Mouse (Mus musculus) neutrophil, adult 5-6 weeks (primary cell): ENCODE results near the gene Slc39a11. TPM values are rescaled to one million over a fixed set of nuclear protein-coding genes. Genes with fewer than 3 reads are reported as not detected.
A peak's percentile ranks its signal among the peaks of the same experiment; 100 is the strongest.

Source experiments
- ATAC-seq: fragments of 151-379, 151-347 bp; 2 replicates; pipeline ENCODE4 v1.8.0; 2017; ENCODE audit warnings: mild to moderate bottlenecking, moderate TSS enrichment; ENCODE audit not compliant: insufficient number of reproducible peaks, poor library complexity, low FRiP score, severe bottlenecking; ENCODE audit errors: extremely low read depth
- total RNA-seq: library from RNA; stranded (forward); fragments of 200-1000 nt; gene quantifications from 2 replicates; pipeline ENCODE4 v1.2.3, GENCODE M21; 2017

The Slc39a11 gene
- total RNA-seq, 1 experiment from 2014 or later = 3.3 TPM

GRCm38 (mm10) chr11:113565006-113565995 is 84.6 kb downstream of the Slc39a11 start:
- ATAC-seq = peak; percentile 91

- no peak for ATAC-seq
These were observed 87.6 kb downstream of the Slc39a11 start for GRCm38 (mm10) chr11:113562326-113562725.

- ATAC-seq = no peak
These were observed 89.7 kb downstream of the Slc39a11 start for GRCm38 (mm10) chr11:113560150-113560549.

DNA sequence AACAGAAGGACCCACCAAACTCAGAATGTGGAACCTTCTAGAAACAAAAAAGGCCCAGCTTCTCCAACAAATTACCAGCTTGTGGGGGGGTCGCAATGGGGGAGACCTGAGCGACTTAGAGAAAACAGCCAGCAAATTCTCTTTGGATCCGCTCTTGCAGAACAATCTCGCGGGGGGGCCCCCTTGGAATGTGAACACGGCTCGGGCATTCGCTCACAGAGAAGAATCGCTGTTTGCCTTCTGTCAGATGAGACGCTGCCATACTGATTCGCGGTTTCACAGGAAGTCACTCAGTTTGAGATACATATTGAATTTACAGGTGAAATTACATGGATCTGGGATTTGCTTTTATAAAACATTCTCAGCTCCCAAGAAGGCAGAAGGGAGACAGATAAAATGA is 91.4 kb downstream of the Slc39a11 start:
- no peak for ATAC-seq

- ATAC-seq = peak; percentile 48
These were observed 93.7 kb downstream of the Slc39a11 start for GRCm38 (mm10) chr11:113556142-113556541.

DNA sequence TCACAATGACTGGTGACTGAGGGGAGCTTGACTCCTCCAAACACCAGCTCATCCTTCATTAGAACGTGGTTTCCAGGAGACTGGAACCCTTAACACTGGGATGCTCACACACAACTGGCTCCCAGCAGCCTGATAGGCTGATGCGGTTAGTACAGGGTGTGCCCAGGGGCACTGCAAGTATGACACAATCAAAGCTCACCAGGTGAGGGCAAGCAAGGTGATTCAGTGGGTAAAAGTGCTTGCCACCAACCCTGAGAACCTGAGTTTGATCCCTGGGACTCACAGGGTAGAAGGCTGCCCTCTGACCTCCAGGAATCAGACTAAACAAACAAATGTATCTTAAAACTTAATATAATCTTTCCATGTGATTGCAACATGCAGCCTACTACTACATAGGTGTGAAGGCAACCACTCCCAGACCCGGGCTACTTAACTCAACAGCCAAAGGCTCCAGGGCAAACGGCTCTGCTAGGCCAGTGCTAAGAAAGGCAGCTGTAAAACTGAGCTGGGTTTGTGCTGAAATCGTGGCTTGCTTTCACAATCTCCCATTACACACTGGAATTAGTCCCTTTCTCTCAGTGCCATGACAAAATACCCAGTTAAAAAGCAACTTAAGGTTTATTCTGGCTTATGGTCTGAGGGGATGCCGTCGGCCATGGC is 95.0 kb downstream of the Slc39a11 start:
- ATAC-seq = no peak

GRCm38 (mm10) chr11:113554194-113554593 is 95.7 kb downstream of the Slc39a11 start:
- ATAC-seq = no peak

DNA sequence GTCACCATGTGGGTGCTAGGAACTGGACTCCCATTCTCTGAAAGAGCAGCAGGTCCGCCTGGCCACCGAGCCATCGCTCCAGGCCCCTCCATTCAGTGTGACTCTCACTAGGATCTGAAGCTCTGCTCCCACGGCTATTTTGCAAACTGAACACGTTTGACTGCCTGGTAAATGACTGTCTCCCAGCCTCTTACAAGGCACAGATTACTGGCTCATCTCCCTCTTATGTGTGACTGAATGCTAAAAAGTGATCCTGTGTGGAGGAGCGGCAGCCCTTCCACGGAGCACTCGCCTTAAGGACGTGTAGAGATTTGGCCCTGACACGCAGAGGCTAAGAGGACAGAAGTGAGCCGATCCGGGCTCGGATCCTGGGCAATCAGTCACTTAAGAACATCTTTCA is 96.3 kb downstream of the Slc39a11 start:
- no peak for ATAC-seq

DNA sequence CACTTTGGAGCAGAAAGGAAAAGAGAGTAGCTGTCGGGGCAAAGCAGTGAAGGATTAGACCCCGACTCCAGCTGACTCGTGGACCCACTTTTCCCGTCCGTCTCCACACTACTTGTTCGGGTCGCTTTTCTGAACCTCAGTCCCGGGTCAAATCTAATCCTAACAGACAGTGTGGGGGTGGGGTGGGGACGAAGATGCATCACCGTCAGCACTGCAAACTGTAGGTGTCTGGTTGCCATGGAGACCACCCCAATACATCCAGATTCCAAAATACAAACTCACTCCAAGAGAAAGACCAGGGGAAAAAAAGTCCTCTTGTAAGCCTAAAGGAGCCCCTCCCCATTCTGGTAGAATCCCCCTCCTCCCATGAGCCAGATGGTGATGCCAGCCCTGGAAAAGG is 97.3 kb downstream of the Slc39a11 start:
- no peak for ATAC-seq

- ATAC-seq = no peak
These were observed 103.5 kb downstream of the Slc39a11 start for GRCm38 (mm10) chr11:113546217-113546877.

DNA sequence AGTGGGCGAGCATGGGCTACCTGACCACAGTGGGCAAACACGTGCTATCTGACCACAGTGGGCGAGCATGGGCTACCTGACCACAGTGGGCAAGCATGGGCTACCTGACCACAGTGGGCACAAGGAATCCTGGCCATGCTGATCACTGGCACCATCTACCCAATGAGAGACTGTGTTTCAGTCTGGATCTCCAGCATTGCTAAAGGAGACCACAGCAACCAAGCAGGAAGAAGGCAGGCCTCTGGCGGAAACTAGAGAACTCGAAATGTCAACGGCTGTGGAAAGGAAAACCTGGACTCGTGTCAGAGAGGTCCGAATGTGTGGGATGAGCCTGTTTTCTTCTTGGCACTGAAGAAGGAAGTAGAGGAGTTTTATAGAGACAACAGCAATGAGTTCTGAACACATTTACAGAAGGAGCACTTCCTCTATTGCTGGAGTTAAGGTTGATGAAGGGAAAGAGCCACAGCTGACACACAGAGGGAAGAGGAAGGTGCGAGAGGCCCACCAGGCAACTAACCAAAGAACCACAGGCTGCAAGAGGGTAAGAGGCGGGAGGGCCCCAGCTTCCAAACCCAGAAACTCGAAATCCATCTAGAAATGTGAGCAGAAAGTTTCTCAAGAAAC is 105.8 kb downstream of the Slc39a11 start:
- ATAC-seq = peak; percentile 70

DNA sequence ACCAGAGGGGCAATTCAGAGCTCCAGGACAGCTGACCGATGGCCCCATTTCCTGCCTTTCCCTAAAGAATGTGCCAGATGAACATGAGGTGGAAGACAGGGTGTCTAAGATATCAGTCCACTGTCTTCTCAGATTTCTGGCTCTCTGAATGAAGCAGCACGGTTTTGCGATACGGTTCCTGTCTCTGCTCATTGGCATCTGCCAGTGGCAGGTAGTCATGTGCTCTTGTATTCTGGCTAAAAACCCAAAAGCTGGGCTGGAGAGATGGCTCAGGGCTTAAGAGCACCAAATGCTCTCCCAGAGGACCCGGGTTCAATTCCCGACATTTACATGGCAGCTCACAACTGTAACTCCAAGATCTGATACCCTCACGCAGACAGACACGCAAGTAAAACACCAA is 108.8 kb downstream of the Slc39a11 start:
- no peak for ATAC-seq

- ATAC-seq = no peak
These were observed 110.2 kb downstream of the Slc39a11 start for GRCm38 (mm10) chr11:113539502-113540209.

- ATAC-seq = peak; percentile 17; the same call in 1 of the 2 replicates
These were observed 110.8 kb downstream of the Slc39a11 start for GRCm38 (mm10) chr11:113539079-113539478.

- no peak for ATAC-seq
These were observed 111.4 kb downstream of the Slc39a11 start for GRCm38 (mm10) chr11:113538406-113538917.

GRCm38 (mm10) chr11:113537715-113538114 is 112.2 kb downstream of the Slc39a11 start:
- no peak for ATAC-seq

DNA sequence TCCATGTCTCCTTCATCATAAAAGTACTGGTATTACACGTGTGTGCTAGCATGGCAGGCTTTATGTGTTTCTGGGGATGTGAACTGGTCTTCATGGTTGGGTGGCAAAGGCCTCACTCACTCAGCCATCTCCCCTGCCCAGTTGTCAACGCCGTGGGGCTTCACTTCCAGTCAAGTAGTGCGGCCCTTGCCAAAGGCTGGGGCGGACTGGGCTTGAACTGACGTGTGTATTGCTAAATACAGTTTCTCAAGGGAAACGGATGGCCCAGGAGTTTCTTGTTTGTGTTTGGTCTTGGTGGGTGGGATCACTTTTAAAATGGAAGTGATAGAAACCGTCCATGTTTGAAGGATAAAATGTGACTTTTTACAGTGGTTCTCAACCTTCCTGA is 112.7 kb downstream of the Slc39a11 start:
- no peak for ATAC-seq
